Mouse (Mus musculus) CD4-positive helper T cell, adult 2 months (primary cell): Measurements from ENCODE around the gene Hgfac.

ENCODE experiments used
- DNase-seq: peaks from one replicate; pipeline ENCODE4 v3.0.0-alpha.2; 2012; ENCODE audit warnings: low read depth, missing footprints, low spot score

Hgfac gene

GRCm38 (mm10) chr5:35041268-35041829 is at the start of gene Hgfac:
Gene Hgfac, plus strand, starts transcription at chr5:35041509.
- DNase-seq, result no peak

GRCm38 (mm10) chr5:34998754-34999153 is 42.6 kb upstream of the Hgfac start:
- DNase-seq, result no peak

GRCm38 (mm10) chr5:34999281-34999680 is 42.0 kb upstream of the Hgfac start:
- DNase-seq, result no peak

- DNase-seq, result no peak
Observed at GRCm38 (mm10) chr5:35000323-35000722, 41.0 kb upstream of the Hgfac start.

GRCm38 (mm10) chr5:35001144-35001543 is 40.2 kb upstream of the Hgfac start:
- DNase-seq, result no peak

GRCm38 (mm10) chr5:35003611-35004162 is 37.6 kb upstream of the Hgfac start:
- no peak for DNase-seq

- no peak for DNase-seq
Observed at GRCm38 (mm10) chr5:35004769-35005168, 36.5 kb upstream of the Hgfac start.

- no peak for DNase-seq
Observed at GRCm38 (mm10) chr5:35005659-35006058, 35.6 kb upstream of the Hgfac start.

- no peak for DNase-seq
Observed at GRCm38 (mm10) chr5:35006599-35006998, 34.7 kb upstream of the Hgfac start.

GRCm38 (mm10) chr5:35009163-35009562 is 32.1 kb upstream of the Hgfac start:
- no peak for DNase-seq

- DNase-seq, result no peak
Observed at GRCm38 (mm10) chr5:35010656-35011055, 30.7 kb upstream of the Hgfac start.

GRCm38 (mm10) chr5:35011156-35011923 is 30.0 kb upstream of the Hgfac start:
- no peak for DNase-seq

- DNase-seq, result no peak
Observed at GRCm38 (mm10) chr5:35014036-35014435, 27.3 kb upstream of the Hgfac start.

GRCm38 (mm10) chr5:35019673-35020300 is 21.5 kb upstream of the Hgfac start:
- no peak for DNase-seq

GRCm38 (mm10) chr5:35020410-35021241 is 20.7 kb upstream of the Hgfac start:
- DNase-seq, result no peak

- DNase-seq, result peak; percentile 20
Observed at GRCm38 (mm10) chr5:35024975-35025374, 16.3 kb upstream of the Hgfac start.

GRCm38 (mm10) chr5:35029303-35029702 is 12.0 kb upstream of the Hgfac start:
- no peak for DNase-seq

- DNase-seq, result no peak
Observed at GRCm38 (mm10) chr5:35029755-35030154, 11.6 kb upstream of the Hgfac start.

GRCm38 (mm10) chr5:35033068-35033467 is 8.2 kb upstream of the Hgfac start:
- DNase-seq, result no peak

GRCm38 (mm10) chr5:35033619-35034018 is 7.7 kb upstream of the Hgfac start:
- DNase-seq, result no peak

GRCm38 (mm10) chr5:35035141-35035540 is 6.2 kb upstream of the Hgfac start:
- no peak for DNase-seq

GRCm38 (mm10) chr5:35035795-35036194 is 5.5 kb upstream of the Hgfac start:
- DNase-seq, result no peak
